9 mouse cellular contexts compared by ENCODE assay signal in genomic region chr1:179012273-179012672, GRCm38 (mm10).
DNase-seq lines count a peak whose midpoint lies in the region; ATAC-seq and TF ChIP-seq lines count a peak whose summit lies in the region.
"Had no signal": no experiment of that assay in that cellular context is flagged by ENCODE, and none has a peak within 500 bp of the region (broad histone marks: within the 10 kb centered on the region; RNA-seq: fewer than 3 reads in every experiment).

No protein-coding gene starts in this region.

- H3K36me3 ChIP-seq in kidney, adult 2 months (ENCODE audit: control insufficient read depth, insufficient read depth, low read length): no peaks in the 10 kb centered on the region
- no peaks in the 10 kb centered on the region for H3K36me3 ChIP-seq in kidney, embryonic 16.5 days (ENCODE audit: insufficient read depth, low read length)
- H3K36me3 ChIP-seq in intestine, embryonic 16.5 days (ENCODE audit: control insufficient read depth, insufficient read depth, low read length): no peaks in the 10 kb centered on the region

- no peak for TF ChIP-seq CTCF in kidney, adult 2 months (conservative IDR thresholded peaks at IDR 0.05; ENCODE audit: insufficient read depth, insufficient read length, low read depth, low read length)

- H3K27ac ChIP-seq in kidney, adult 2 months (ENCODE audit: insufficient read depth, low read depth, low read length): no peak overlapping the region
- no peak overlapping the region for H3K27ac ChIP-seq in kidney, embryonic 16.5 days (ENCODE audit: low read length)
- H3K27ac ChIP-seq in intestine, embryonic 16.5 days (ENCODE audit: low read length): no peak overlapping the region

- no peak for TF ChIP-seq POLR2A in kidney, adult 2 months (IDR thresholded peaks at IDR 0.05; ENCODE audit: low read depth, low read length)

- H3K4me3 ChIP-seq in kidney, adult 2 months (ENCODE audit: insufficient read depth, low read depth, low read length): no peak overlapping the region
- no peak overlapping the region for H3K4me3 ChIP-seq in kidney, embryonic 16.5 days (ENCODE audit: low read length)
- no peak overlapping the region for H3K4me3 ChIP-seq in intestine, embryonic 16.5 days (ENCODE audit: low read length)
- H3K4me3 ChIP-seq: megakaryocyte, embryonic 14.5 days had no signal

- no peak overlapping the region for H3K4me2 ChIP-seq in kidney, embryonic 16.5 days (replicated peaks; ENCODE audit: low read depth, low read length)
- H3K4me2 ChIP-seq in intestine, embryonic 16.5 days (ENCODE audit: low read depth, low read length): no peak overlapping the region

- peak; percentile 87 for DNase-seq in kidney, adult 2 months
- peak; percentile 99 for DNase-seq in cerebellum, postnatal 10 days
- DNase-seq in heart, adult 9 months (ENCODE audit: low spot score in 2 of 2): peak; percentile 70 to 86
- DNase-seq in left cerebral cortex, adult 18-20 months (ENCODE audit: low spot score in 2 of 2): peak; percentile 37 to 46
- peak; percentile 46 for DNase-seq in right cerebral cortex, postnatal 14 days
- DNase-seq in spleen, postnatal 36 days (ENCODE audit: low spot score in 2 of 2): no peak

- no peak for ATAC-seq in kidney, embryonic 16.5 days (ENCODE audit: low FRiP score, low TSS enrichment)
- ATAC-seq in intestine, embryonic 16.5 days: no peak

- no peak overlapping the region for H3K9ac ChIP-seq in kidney, embryonic 16.5 days (replicated peaks; ENCODE audit: low read length)
- no peak overlapping the region for H3K9ac ChIP-seq in intestine, embryonic 16.5 days (ENCODE audit: low read depth, low read length)

- 40% methylated on average over 4 of the region's 4 CpGs for WGBS in kidney, adult 2 months
- 82% methylated on average over 4 of the region's 4 CpGs for WGBS in kidney, embryonic 16.5 days
- 81% methylated on average over 4 of the region's 4 CpGs for WGBS in intestine, embryonic 16.5 days

- no peaks in the 10 kb centered on the region for H3K27me3 ChIP-seq in kidney, adult 2 months (replicated peaks; ENCODE audit: control insufficient read depth, insufficient read depth, low read length)
- no peaks in the 10 kb centered on the region for H3K27me3 ChIP-seq in kidney, embryonic 16.5 days (ENCODE audit: insufficient read depth, low read length)
- no peaks in the 10 kb centered on the region for H3K27me3 ChIP-seq in intestine, embryonic 16.5 days (replicated peaks; ENCODE audit: control insufficient read depth, insufficient read depth, low read length)
- H3K27me3 ChIP-seq: megakaryocyte, embryonic 14.5 days had no signal

- no peaks in the 10 kb centered on the region for H3K9me3 ChIP-seq in kidney, embryonic 16.5 days (ENCODE audit: low read length)
- H3K9me3 ChIP-seq in intestine, embryonic 16.5 days (ENCODE audit: control insufficient read depth, low read length): no peaks in the 10 kb centered on the region
- H3K9me3 ChIP-seq: megakaryocyte, embryonic 14.5 days had no signal

- no peaks in the 10 kb centered on the region for H3K4me1 ChIP-seq in kidney, adult 2 months (ENCODE audit: control insufficient read depth, insufficient read depth, low read length)
- no peaks in the 10 kb centered on the region for H3K4me1 ChIP-seq in kidney, embryonic 16.5 days (ENCODE audit: insufficient read depth, low read length)
- no peaks in the 10 kb centered on the region for H3K4me1 ChIP-seq in intestine, embryonic 16.5 days (ENCODE audit: control insufficient read depth, insufficient read depth, low read length)

Comparison
In these comparisons a context has a peak if more than half of its experiments do, and no peak if none do; other contexts are left out.
1. DNase-seq: peak in kidney, adult 2 months (single experiment), cerebellum, postnatal 10 days (2 of 2), heart, adult 9 months (2 of 2), left cerebral cortex, adult 18-20 months (2 of 2) and right cerebral cortex, postnatal 14 days (single experiment); none in spleen, postnatal 36 days (0 of 2).